Mouse (Mus musculus) lung, adult 2 months (tissue): ENCODE measurements around the gene Ercc6.

Source experiments
- CTCF ChIP-seq: fragments of 200-500 bp; IDR thresholded peaks from 2 replicates; pipeline ENCODE4 v1.5.1; 2011; ENCODE audit warnings: mild to moderate bottlenecking, low read length, control low read depth; ENCODE audit not compliant: insufficient read depth
- POLR2A ChIP-seq: fragments of 200-500 bp; IDR thresholded peaks from 2 replicates; pipeline ENCODE4 v1.6.1; 2011; ENCODE audit warnings: low read depth, mild to moderate bottlenecking, control low read depth, low read length, borderline replicate concordance; ENCODE audit errors: extremely low read depth

GRCm38 (mm10) chr14:32532381-32533147 lies 19.2 kb downstream of the Ercc6 start:
- no peak for TF ChIP-seq CTCF
- TF ChIP-seq POLR2A, result no peak
